Mouse (Mus musculus): ENCODE measurements around the gene Bace2. TPM values are rescaled to one million over a fixed set of nuclear protein-coding genes. Genes with fewer than 3 reads are reported as not detected.

Gene Bace2
- 10 to 100 TPM in 3 of 4 experiments, 1 to 10 TPM in 1; 8.1 to 17.8 (median 13.8) TPM for total RNA-seq (2022)

DNA sequence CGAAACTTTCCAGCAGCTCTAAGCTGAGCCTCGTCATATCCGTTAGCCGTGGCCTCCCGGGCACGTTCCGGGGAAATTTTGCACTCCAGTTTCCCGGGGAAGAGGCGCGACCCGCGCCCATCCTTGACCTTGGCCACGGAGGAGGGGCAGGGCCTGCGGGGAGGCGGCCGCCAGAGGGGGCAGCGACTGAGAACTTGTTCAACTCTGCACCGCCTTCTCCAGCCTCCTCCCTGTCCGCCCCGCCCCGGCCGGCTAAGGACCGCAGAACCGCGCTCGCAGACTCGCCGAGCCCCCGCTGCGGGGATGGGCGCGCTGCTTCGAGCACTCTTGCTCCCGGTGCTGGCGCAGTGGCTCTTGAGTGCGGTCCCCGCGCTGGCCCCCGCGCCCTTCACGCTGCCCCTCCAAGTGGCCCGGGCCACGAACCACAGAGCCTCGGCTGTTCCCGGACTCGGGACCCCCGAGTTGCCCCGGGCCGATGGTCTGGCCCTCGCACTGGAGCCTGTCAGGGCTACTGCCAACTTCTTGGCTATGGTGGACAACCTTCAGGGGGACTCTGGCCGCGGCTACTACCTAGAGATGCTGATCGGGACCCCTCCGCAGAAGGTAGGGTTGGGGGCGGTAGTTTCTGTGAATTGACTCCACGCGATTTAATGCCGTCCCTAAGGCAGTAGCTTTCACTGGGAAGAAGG, at the start of gene Bace2:
Gene Bace2, plus strand, starts transcription at position 244 of the 689 bp plus-strand sequence.
- peak; percentile 81 for DNase-seq (ENCODE audit: low spot score)

DNA sequence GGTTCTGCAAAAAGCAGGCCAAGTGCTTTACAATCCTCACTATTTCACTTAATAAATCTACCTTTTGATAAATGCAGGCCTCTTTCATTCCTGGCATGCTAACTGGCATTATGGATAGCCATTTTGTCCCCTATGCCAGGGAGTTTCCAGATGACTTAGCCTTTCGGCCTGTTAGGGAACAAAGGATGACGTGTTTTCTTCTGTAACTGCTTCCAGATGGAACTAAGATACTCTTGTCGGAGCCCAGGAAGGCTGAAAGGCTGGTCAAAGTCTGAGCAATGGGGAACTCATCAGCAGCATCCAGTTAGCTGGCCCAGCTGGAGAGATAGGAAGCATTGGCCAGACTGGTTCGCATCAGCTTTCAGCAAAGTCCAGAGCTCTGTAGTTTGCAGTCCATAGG, 48.9 kb upstream of the Bace2 start:
- DNase-seq (ENCODE audit: low spot score), result no peak

DNA sequence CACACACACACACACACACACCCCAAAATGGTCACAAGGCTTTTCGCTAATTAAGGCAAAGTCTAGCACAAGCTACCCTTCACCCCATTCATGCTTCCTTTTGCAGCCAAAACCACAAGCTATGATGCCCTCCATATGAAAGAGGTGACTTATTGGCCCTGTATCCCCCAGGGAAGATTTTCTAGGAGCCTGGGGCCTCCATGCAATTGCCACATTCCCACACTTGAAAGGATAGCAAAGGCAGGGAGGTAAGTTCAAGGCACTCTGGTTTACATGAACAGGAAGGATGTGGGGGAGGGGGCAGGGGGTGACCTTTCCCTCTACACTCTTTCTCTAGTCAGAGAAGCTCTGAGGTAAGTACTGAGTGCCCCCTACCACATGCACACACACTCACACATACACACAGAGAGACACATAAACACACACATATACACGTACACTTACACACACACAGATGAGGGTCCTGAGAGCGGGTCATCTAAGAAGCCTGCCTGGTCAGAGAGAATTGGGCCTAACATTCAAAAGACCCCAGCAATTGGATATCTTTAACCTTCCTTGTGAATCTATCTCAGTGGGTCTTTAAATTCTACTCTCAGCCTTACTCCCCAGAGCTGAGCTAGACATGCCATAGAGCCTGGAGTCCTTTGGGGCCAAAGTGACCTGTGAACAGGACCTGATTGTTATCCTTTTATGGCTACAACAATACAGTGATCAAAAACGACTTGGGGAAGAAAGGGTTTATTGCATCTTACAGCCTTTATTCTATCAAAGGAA, 46.6 kb upstream of the Bace2 start:
- no peak for DNase-seq (ENCODE audit: low spot score)

DNA sequence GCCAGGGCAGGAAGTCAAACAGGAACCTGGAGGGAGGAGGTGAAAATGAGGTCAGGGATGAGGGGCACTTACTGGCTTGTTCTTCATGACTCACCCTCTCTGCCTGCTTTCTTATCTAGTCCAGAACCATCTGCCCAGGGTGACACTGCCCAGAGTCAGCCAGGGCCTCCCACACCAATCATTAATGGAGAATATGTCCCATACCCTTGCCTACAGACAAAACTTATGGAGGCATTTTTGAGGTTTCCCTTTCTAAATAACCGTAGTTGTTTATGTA, 46.0 kb upstream of the Bace2 start:
- no peak for DNase-seq (ENCODE audit: low spot score)

DNA sequence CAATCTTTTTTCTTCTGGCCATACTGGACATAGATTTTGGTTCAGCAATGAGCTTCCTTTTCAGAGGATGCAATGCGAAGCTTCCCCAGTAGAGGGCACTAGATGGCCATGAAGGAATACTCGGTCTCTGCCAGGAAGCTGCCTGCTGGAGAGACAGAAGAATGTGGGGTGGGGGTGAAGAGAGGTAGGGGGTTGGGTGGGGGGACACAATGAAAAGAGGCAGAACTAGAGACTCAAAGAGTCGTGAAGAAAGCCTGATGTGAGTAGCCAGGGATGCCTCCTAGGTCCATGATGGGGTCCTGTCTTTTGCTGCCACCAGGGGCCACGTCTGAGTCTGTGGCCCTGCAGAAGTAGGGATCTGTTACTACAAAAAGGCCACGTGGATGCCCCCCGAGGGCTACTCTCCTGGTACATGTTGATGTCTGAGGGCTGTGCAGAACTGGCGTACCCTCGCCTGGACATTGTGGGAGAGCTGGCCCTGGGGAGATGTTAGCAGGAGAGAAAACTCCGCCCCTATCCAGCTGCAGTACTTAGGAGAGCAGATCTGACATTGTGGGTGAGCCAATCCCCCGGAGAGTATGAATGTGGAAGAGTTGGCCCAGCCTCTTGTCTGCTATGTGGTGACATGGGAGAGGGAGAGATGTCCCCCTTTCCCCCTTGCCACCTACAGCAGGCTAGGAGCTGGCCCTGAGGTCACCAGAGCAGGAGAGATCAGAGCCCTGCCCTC, 43.4 kb upstream of the Bace2 start:
- DNase-seq (ENCODE audit: low spot score), result peak; percentile 72

DNA sequence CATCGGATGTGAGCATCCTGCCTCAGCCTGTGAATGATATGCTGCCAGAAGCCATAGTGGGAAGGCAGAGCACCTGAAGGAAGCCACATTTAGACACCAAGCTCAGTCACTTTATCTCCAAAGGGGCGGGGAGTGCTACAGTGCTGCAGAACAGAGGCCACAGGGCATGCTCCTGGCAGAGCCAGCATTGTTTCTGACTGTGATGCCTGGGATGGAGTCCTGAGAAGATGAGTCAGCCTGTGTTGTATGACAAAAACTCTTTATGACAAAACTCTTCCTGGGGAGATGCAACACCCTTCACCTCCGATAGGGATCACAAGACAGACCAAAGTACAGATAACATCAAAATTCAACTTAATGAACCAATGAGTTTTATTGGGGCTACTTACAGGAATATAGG, 35.0 kb upstream of the Bace2 start:
- DNase-seq (ENCODE audit: low spot score), result no peak

DNA sequence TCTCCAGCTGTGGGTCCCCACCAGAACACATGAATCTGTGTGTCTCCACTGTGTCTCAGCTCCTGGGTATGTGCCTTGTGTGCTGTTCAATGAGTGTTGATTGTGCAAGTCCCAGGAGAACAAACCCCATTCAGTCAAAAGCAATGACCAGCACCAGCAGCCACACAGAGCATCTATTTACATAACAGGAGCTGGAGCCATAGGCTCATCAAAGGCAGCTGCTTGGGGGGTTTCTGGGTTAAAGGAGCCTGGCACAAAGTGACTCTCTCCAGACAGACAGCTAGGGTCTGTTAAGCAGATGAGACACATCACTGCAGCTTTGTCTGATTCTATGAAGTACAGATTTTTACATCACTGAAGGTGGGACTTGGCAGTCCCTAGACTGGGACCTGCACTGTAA, 33.9 kb upstream of the Bace2 start:
- no peak for DNase-seq (ENCODE audit: low spot score)

DNA sequence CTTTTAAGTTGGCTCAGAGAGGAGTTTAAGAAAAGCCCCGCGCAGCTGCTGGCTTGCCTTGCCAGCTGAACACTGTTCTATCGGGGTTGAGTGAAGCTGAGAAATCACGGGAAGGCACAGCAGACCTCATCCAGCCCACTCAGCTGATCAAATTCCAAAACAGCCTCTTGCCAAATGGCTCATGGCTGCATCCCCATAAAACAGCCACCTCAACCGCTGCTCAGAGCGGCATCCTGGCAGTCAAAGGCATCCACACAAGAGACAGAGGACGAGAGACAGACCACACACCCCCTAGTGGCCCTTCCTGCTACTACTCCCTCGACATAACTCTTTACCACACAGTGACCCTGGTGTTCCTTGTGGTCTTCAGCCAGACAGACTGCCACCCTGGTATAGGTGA, 30.6 kb upstream of the Bace2 start:
- DNase-seq (ENCODE audit: low spot score), result no peak

DNA sequence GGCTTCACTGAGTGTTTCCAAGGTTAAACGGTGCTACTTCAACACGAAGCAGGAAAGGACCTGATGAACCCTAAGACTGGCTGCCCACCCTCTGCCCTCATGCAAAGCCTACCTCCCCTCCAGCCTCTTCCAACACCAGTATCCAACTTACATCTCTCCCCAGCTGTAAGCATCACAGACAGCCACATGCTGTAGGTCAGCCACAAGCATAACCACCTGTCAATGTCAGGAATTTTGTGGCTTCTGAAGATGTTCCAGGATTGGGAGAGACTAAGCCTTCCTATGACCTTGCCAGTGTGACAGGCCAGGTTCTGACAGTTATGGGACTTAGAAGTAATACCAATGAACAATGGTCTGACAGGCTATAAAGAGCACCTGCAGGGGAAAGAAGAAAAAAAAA, 27.9 kb upstream of the Bace2 start:
- DNase-seq (ENCODE audit: low spot score), result no peak

DNA sequence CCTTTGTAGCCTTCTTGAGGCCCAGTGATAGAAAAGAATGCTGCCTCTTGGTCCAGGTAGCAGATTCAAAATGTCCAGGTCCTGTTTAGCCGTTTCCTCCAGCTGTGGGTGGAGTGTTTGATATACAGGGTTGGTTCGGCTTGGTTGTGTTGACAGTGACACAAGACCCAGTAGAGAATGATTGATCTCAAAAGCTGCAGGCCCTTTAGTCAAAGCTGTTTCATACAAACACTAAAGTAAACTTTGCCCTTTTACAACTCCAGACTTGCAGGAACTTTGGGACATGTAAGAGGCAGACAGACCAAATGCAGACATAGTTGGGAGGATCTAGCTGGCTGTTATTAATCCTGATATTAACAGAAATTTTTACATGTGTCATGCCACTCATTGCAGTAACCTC, 3.5 kb upstream of the Bace2 start:
- no peak for DNase-seq (ENCODE audit: low spot score)

DNA sequence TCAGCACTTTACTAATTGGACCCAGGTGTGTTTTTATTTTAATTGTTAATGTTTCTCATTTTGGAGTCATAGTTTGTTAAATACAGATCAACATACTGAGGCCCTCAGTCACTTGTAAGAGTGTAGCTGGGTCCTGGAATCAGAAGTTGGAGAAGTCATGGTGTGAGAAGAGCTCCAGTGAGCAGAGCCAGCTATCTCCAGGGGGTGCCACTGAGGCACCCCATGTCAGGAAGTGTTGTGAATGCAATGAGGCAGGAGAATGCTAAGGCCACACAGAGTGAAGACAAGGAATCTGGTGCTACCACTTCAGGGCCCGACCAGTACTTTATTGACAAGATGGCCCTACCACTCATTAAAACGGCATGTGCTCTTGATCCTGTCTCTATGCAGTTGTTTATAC, 1.9 kb upstream of the Bace2 start:
- no peak for DNase-seq (ENCODE audit: low spot score)

DNA sequence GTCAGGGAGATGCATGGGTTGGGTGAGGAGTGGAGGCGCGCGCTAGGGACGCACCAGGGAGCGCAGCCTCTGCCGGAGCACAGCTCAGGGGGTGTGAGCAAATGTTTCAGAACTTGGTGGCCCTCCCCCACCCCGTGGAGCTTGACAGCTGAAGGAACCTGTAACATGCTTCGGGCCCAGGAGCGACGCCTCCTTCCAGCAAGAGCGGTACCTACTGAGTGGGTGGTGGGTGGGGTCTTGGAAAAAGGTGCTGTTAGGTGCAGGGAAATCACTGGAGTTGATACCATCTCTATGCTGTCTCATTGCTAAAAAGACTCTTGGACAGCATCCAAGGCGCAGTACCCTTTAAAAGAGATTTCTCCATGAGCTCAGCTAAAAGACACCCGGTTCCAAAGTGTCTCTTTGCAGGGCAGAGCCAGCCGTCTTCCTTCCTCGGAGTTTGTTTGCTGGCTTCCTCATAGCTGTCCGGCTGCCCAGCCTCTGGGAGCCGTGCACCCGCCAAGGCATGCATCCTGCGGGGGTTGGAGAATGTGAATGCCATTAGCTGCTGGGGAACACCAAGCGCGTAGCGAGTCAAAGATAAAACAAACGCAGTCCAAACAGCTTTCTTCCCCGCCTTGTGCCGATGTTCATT, 763 bp downstream of the Bace2 start:
- peak; percentile 41 for DNase-seq (ENCODE audit: low spot score)

DNA sequence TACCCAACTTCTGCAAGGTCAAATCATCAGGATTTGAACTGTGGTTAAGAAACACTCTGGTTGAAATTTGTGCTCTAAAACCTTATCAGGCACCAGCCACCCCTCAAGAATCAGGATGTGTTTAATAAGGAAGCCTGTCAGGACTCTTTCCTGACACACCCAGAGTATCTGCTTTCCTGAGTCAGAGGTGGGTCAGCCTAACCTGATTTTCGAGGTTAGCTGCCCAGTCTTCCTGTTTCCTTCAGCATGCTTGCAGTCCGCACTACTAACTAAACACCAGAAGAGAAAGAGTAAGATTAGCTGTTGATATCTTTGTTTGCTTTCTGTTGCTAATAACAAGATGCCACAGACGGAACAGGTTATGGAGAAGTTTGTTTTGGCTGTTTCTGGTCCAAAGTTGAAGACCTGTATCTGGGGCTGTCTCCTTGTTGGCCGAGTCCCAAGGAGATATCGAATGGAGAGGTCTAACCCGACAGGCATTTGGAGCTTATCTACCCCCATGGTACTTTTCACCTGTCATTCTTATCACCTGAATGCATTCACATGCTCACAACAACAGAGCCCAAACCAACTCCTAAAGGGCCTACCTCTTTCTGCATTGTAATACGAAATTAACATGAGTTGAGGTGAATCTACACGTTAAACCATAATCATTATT, 5.8 kb downstream of the Bace2 start:
- DNase-seq (ENCODE audit: low spot score), result no peak

DNA sequence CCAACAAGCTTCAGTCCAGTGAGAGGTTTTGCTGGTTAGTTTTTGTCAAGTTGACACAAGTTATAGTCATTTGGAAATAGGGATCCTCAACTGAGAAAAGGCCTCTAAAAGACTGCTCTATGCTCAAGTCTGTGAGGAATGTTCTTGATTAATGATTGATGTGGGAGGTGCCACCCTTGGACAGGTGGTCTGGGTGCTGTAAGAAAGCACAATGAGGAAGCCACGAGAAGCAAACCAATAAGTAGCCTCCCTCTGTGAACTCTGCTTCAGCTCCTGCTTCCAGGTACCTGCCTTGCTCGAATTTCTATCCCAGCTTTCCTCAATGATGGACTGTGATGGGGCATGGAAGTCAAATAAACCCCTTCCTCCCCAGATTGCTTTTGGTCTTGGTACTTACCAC, 9.6 kb downstream of the Bace2 start:
- no peak for DNase-seq (ENCODE audit: low spot score)

DNA sequence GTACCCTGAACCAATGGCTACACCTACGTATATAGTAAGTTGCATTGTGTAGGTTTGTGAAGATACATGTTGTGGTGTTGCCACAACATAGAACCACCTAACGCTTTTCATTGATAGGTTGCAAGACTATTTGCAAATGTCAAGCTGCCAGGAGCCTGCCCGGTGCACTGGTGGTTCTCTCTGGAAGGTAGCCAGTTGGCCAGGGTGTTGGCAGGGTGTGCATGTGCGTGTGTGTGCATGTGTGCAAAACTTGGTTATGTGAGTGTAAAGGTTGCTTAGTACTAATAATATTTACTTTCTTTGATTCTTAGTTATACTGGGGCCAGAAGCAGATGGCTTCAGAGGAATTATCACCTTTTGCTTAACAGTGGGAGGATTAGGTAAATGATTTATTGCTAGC, 13.7 kb downstream of the Bace2 start:
- DNase-seq (ENCODE audit: low spot score), result no peak

DNA sequence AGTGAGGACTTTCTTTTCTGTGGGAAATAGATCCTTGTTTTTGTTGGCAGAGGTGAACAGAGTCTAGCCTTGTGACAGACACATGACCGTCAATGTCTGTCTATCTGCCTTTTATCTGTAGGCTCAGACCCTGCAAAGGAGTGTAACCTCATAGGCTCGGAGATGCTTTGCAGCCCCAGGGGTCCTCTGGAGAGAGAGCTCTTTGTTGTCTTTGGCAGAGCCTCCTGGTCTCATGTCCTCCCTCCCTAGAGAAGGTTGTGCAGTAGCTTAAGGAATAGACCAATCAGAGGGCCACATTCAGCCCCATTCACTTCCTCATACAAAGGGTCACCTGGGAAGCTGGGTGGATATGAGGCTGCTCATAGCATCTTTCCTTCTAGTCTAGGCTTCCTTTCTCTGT, 31.4 kb downstream of the Bace2 start:
- no peak for DNase-seq (ENCODE audit: low spot score)

DNA sequence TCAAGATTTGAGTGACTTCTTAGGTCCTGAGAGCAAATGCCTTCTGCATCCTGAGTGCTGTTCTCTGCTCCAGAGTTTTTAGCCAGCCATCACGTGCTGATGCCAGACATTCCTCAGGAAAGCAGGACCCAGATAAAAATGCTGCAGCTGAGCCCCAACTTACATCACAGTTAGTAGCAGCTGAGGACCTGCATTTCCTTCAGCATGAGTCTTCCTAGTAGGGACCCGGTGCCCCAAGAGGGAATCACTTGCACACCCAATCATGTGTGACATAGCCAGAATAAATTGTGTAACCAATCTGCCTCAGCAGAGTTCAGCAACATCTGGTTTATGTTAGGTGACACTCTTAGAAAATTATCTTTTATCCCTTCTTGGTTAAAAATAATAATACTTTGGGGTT, 34.7 kb downstream of the Bace2 start:
- no peak for DNase-seq (ENCODE audit: low spot score)

DNA sequence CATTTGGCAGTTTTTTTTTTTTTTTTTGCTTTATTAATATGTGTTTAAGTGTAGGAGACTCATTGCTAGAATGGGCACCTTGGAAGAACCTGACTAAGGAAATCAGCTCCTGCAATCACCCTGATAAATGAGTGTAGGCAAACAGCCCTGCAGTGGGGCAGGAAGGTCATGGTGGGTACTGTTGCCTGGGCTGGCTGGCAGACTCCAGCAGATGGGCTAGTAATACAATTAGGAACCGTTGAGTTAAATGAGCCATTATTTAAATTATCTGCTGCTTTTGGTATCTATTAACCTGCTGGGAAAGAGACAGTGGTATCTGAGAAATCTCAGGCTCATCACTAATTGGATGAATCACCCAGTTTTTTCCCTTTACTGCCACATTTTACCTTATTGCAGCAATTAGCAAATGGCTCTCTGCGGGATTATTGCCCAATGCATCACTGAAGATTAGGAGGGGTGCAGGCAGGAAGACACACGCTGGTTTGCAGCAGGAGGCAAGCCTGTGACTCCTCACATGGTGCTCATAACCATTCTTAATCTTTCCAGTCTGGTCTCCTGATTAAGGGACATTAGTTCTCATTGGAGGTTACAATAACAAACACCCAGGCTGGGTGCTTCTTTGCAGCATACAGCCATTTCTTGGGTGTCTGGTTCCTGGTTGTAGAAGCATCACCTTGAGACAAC, 35.3 kb downstream of the Bace2 start:
- DNase-seq (ENCODE audit: low spot score), result no peak

DNA sequence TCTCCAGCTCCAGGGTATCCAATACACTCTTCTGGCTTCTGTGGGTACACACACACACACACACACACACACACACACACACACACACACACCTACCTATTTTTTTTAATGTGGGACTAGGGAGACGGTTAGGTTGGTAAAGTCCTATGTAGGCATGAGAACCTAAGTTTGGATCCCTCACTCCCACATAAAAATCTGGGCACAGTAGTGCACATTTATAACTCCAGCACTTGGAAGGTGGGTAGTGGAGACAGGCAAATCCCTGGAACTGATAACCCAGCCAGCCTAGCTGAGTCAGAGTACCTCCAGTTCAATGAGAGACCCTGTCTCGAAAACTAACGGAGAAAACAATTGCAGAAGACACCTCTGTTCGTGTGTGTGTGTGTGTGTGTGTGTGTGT, 39.9 kb downstream of the Bace2 start:
- DNase-seq (ENCODE audit: low spot score), result no peak

DNA sequence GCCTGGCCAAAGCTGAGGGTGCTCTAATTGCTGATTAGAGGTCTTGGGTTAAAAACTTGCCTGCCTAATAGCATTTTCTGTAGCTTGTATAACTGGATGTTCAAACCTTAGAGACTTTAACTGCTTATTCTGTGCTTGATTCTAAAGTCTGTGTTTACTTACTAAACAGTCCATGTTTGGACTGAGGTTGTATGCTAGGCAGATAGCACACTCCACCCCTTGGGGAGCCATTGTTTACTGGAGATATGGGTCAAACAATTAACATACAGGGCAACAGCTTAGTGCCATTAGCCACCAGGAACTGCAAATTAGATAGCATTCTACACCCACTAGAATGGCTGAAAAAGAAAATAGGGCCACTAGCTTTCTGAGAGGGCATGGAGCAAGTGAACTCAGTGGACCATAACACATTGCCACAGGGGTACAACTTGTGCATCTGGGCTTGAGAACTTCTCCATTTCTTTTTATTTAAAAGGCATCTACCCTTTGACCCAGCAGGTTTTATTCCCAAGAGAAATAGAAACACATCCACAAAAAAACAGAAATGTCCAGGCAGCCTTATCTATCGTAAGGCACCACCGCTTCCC, 41.5 kb downstream of the Bace2 start:
- no peak for DNase-seq (ENCODE audit: low spot score)

DNA sequence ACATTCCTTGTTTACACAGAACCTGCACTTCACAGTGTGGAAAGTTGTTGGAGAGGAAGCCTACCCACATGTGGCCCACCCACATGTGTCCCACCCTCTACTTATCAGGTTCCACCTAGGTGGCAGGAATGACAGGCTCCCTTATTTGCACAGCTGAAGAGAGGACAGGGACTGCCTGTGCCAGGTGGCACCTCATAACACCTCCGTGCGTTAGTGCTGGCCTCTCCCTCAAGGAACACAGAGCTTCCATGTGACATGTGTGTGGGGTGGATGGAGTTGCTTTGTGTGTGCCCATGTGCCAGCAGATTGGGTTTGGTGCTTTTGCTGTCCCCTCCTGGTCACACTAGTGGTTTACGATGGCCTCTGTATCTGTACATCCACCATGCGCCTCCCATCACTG, 43.4 kb downstream of the Bace2 start:
- DNase-seq (ENCODE audit: low spot score), result no peak
